Mouse (Mus musculus): ENCODE measurements around the gene Gdap2. TPM values are rescaled to one million over a fixed set of nuclear protein-coding genes. Genes with fewer than 3 reads are reported as not detected.

Gene Gdap2
- polyA plus RNA-seq, 1 experiment from 2014 or later = 34.9 TPM

- no peak for DNase-seq (ENCODE audit: low spot score)
Measured at GRCm38 (mm10) chr3:100246286-100246825, 84.2 kb downstream of the Gdap2 start.

Other genes starting within 250 kb of the Gdap2 start
- 54.3 and 58.9 TPM in 2 replicates for gene Wdr3, start within 50 bp of the Gdap2 start, polyA plus RNA-seq (2015; fragmentation: Nextera tagmentation; extraction: Ambion mirVana)